Mouse (Mus musculus) lung, postnatal 36 days (tissue): Measurements from ENCODE around the gene St6galnac1.

Source experiments
- DNase-seq: peaks from one replicate; pipeline ENCODE4 v3.0.0; 2022; ENCODE audit warnings: mixed read lengths

Gene St6galnac1

GRCm38 (mm10) chr11:116725031-116725948, 50.0 kb downstream of the St6galnac1 start:
- no peak for DNase-seq

- DNase-seq: no peak
Observed at GRCm38 (mm10) chr11:116723064-116723463, 52.2 kb downstream of the St6galnac1 start.

DNA sequence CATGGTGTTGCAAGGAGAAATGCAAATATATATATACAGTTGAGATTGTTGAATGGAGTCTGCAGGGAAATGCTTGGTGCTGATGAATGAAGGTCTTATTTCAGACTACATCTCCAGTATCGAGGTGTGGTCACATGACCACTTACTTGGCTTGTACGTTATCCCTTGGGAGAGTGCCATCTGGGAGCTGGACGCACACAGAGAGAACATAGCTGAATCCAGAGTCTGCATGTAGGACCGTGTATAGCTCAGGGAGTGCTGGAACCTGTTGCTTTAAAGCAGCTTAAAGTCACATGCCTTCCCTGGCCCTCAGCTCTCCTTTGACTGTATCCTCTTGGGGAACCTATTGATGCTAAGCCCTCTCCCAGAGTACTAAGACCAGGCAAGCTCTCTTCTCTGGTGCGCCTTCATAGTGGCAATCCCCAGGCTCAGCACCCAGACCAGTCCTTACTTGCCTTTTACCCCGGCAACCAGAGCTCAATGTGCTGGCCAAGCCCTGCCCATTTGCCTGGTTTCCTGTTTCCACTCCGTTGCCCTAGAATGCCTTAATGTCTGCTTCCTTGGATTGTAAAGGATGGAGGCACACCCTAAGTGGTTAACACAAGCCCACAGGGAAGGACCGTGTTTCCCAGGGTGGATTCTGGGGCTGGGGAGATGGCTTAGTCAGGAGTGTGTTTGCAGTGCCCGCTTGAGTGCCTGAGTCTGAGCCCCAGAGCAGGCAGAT, 53.6 kb downstream of the St6galnac1 start:
- peak; percentile 39 for DNase-seq

- DNase-seq: no peak
Observed at GRCm38 (mm10) chr11:116720319-116720865, 54.9 kb downstream of the St6galnac1 start.
